Mouse (Mus musculus) heart, postnatal 14 days (tissue): ENCODE results near the gene Abcb4. TPM values are rescaled to one million over a fixed set of nuclear protein-coding genes. Genes with fewer than 3 reads are reported as not detected.
"Not testable (repeated sequence)": the region's sequence is repeated elsewhere in the genome, so short reads cannot be mapped to it uniquely, and the experiment has no call there.

Experiments
- DNase-seq, 2 experiments: peaks; one replicate each; pipeline ENCODE4 v3.0.0; 2021 to 2022
- intact Hi-C: fragments of 180-260 bp; cut with DNase I; formaldehyde crosslinking; loops from one replicate; pipeline ENCODE4 v1.15.1; 2025
- long read RNA-seq, 2 experiments: library from polyadenylated mRNA; stranded (forward); transcript quantifications; one replicate each; pipeline ENCODE4 v2.0.0; 2021
- total RNA-seq, 2 experiments: library from RNA; stranded (reverse); gene quantifications; 2 replicates each; pipeline ENCODE4 v1.2.3; 2021

The Abcb4 gene
- total RNA-seq: 1 to 10 TPM; 5.7 to 7.1 TPM
- long read RNA-seq, experiment 1, full-length matches to known transcripts: 3 of 11 reads
- long read RNA-seq, experiment 1, partial matches to known transcripts: 2 of 11 reads
- long read RNA-seq, experiment 1, other reads (novel, unspliced or antisense): 6 of 11 reads
- long read RNA-seq, experiment 2, full-length matches to known transcripts: 1 of 9 reads
- long read RNA-seq, experiment 2, partial matches to known transcripts: 2 of 9 reads
- long read RNA-seq, experiment 2, other reads (novel, unspliced or antisense): 6 of 9 reads

- peak; percentile 77 to 79 for DNase-seq
- intact Hi-C loops: no loop called here
Measured at GRCm38 (mm10) chr5:8893300-8894103, at the start of gene Abcb4. Gene Abcb4 (plus strand): TSS chr5:8893717.

- DNase-seq, intact Hi-C loops: not testable (repeated sequence)
Measured at GRCm38 (mm10) chr5:8848607-8849575, 44.6 kb upstream of the Abcb4 start.

- intact Hi-C loops: no loop called here
Measured at GRCm38 (mm10) chr5:8850851-8851250, 42.7 kb upstream of the Abcb4 start.

GRCm38 (mm10) chr5:8857201-8857600, 36.3 kb upstream of the Abcb4 start:
- DNase-seq: no peak
- intact Hi-C loops: no loop called here

More at GRCm38 (mm10) chr5:8850851-8851250, 42.7 kb upstream of the Abcb4 start:
- no peak for DNase-seq

GRCm38 (mm10) chr5:8861811-8862210, 31.7 kb upstream of the Abcb4 start:
- intact Hi-C loops: loop anchor here (10.0 kb wide), 2 partner anchors 193 to 237 kb away; partner anchors contain the start of gene Rundc3b
- DNase-seq: no peak

- no peak for DNase-seq
- intact Hi-C loops: loop anchor here (10.0 kb wide), 2 partner anchors 191 to 239 kb away; partner anchors contain the start of gene Rundc3b
Measured at GRCm38 (mm10) chr5:8863580-8864337, 29.8 kb upstream of the Abcb4 start.

- intact Hi-C loops: loop anchor here (5.0 to 10.0 kb wide), 5 partner anchors 127 to 562 kb away; partner anchors contain the start of gene Rundc3b
- not testable (repeated sequence) for DNase-seq
Measured at GRCm38 (mm10) chr5:8865630-8866029, 27.9 kb upstream of the Abcb4 start.

- no peak for DNase-seq
- intact Hi-C loops: loop anchor here (5.0 to 10.0 kb wide), 5 partner anchors 126 to 561 kb away; partner anchors contain the start of gene Rundc3b
Measured at GRCm38 (mm10) chr5:8866366-8866765, 27.2 kb upstream of the Abcb4 start.

- intact Hi-C loops: loop anchor here (5.0 to 10.0 kb wide), 5 partner anchors 124 to 559 kb away; partner anchors contain the start of gene Rundc3b
- peak; percentile 46 to 48 for DNase-seq
Measured at GRCm38 (mm10) chr5:8868019-8868418, 25.5 kb upstream of the Abcb4 start.

- intact Hi-C loops: no loop called here
- no peak for DNase-seq
Measured at GRCm38 (mm10) chr5:8872979-8873915, 20.3 kb upstream of the Abcb4 start.

- no peak for DNase-seq
- intact Hi-C loops: no loop called here
Measured at GRCm38 (mm10) chr5:8877086-8877485, 16.4 kb upstream of the Abcb4 start.

- intact Hi-C loops: no loop called here
- no peak for DNase-seq
Measured at GRCm38 (mm10) chr5:8877800-8878199, 15.7 kb upstream of the Abcb4 start.

- no peak for DNase-seq
- intact Hi-C loops: no loop called here
Measured at GRCm38 (mm10) chr5:8885837-8886236, 7.7 kb upstream of the Abcb4 start.

- no peak for DNase-seq
- intact Hi-C loops: no loop called here
Measured at GRCm38 (mm10) chr5:8894104-8894425, 548 bp downstream of the Abcb4 start.

- intact Hi-C loops: no loop called here
- no peak for DNase-seq
Measured at GRCm38 (mm10) chr5:8894641-8895490, 1.3 kb downstream of the Abcb4 start.

GRCm38 (mm10) chr5:8896198-8896597, 2.7 kb downstream of the Abcb4 start:
- DNase-seq: no peak
- intact Hi-C loops: no loop called here

- no peak for DNase-seq
- intact Hi-C loops: no loop called here
Measured at GRCm38 (mm10) chr5:8898246-8898645, 4.7 kb downstream of the Abcb4 start.

- intact Hi-C loops: no loop called here
- no peak for DNase-seq
Measured at GRCm38 (mm10) chr5:8901001-8901400, 7.5 kb downstream of the Abcb4 start.
